Mouse (Mus musculus) bone marrow macrophage, adult 2 months (primary cell): ENCODE measurements around the gene Pkn2.

Source experiments
- CTCF ChIP-seq: IDR thresholded peaks from 2 replicates; pipeline ENCODE4 v1.5.1; 2012; ENCODE audit warnings: low read depth, mild to moderate bottlenecking, low read length, moderate library complexity
- POLR2A ChIP-seq: IDR thresholded peaks from 2 replicates; pipeline ENCODE4 v1.6.1; 2012; ENCODE audit warnings: mild to moderate bottlenecking, low read depth, low read length, borderline replicate concordance

DNA sequence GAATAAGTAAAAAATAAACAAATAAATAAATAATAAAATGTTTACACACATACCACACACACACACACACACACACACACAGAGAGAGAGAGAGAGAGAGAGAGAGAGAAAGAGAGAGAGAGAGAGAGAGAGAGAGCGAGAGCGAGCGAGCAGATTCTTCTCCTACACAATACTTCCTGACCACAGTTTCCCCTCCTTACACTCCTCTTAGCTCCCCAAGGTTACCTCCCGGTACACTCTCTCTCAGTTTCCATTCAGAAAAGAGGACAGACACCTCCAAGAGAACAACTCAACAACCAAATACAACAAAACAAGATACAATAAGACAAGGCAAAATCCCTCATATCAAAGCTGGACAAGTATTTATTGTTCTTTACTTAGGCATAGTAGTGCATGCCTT lies 47.8 kb downstream of the Pkn2 start:
- TF ChIP-seq POLR2A (no peak), CTCF (no peak)
